Mouse (Mus musculus) stomach, postnatal 0 days (tissue): ENCODE results near the gene Tgfbr3. TPM values are rescaled to one million over a fixed set of nuclear protein-coding genes. Genes with fewer than 3 reads are reported as not detected.

Source experiments
- ATAC-seq: fragments of 200-750 bp; cut with Nextera tagmentation; 2 replicates; pipeline ENCODE4 v1.8.0; 2017; ENCODE audit not compliant: low FRiP score, low TSS enrichment
- DNase-seq: peaks from one replicate; pipeline ENCODE4 v3.0.0-alpha.2; 2016; ENCODE audit warnings: low spot score
- H3K27ac ChIP-seq: fragments of 300-500 bp; sonication (generic); replicated peaks from 2 replicates; pipeline ENCODE4 v1.5.1; 2014; ENCODE audit warnings: mild to moderate bottlenecking, control low read depth
- H3K27me3 ChIP-seq: fragments of 300-500 bp; sonication (generic); 2 replicates; pipeline ENCODE4 v1.6.1; 2014; ENCODE audit warnings: low read length; ENCODE audit not compliant: control insufficient read depth, insufficient read depth
- H3K36me3 ChIP-seq: fragments of 300-500 bp; sonication (generic); 2 replicates; pipeline ENCODE4 v1.6.1; 2014; ENCODE audit warnings: low read length, mixed read lengths; ENCODE audit not compliant: control insufficient read depth, insufficient read depth
- H3K4me1 ChIP-seq: fragments of 300-500 bp; sonication (generic); replicated peaks from 2 replicates; pipeline ENCODE4 v1.6.1; 2014; ENCODE audit warnings: antibody characterized with exemption; ENCODE audit not compliant: control insufficient read depth, insufficient read depth
- H3K4me2 ChIP-seq: fragments of 300-500 bp; sonication (generic); replicated peaks from 2 replicates; pipeline ENCODE4 v1.6.1; 2014; ENCODE audit warnings: low read depth, mild to moderate bottlenecking, control low read depth, moderate library complexity
- H3K4me3 ChIP-seq: fragments of 300-500 bp; sonication (generic); 2 replicates; pipeline ENCODE4 v1.5.1; 2014; ENCODE audit warnings: low read depth, low read length, control low read depth
- H3K9ac ChIP-seq: fragments of 300-500 bp; sonication (generic); 2 replicates; pipeline ENCODE4 v1.6.1; 2014; ENCODE audit warnings: mild to moderate bottlenecking, low read length, control low read depth, mixed read lengths
- H3K9me3 ChIP-seq: fragments of 300-500 bp; sonication (generic); 2 replicates; pipeline ENCODE4 v1.6.1; 2016; ENCODE audit warnings: low read length; ENCODE audit not compliant: control insufficient read depth
- CTCF ChIP-seq: IDR thresholded peaks from 2 replicates; pipeline ENCODE4 v1.5.1; 2016; ENCODE audit warnings: antibody characterized with exemption, low read depth, mild to moderate bottlenecking, moderate library complexity
- EP300 ChIP-seq: optimal IDR thresholded peaks from 2 replicates; pipeline ENCODE3; 2016; ENCODE audit warnings: antibody characterized with exemption
- WGBS: fragments of 180-500 bp; shearing (Covaris S2); extraction: QIAGEN DNeasy Blood & Tissue Kit; methylation state at CpG from one replicate; pipeline ENCODE4 v1.1.7; 2014; 5-methylcytosine and 5-hydroxymethylcytosine counted together
- polyA plus RNA-seq: library from polyadenylated mRNA; unstranded; fragments of >200 nt; fragmentation: Nextera tagmentation; extraction: Ambion mirVana; gene quantifications from 2 replicates; pipeline ENCODE4 v1.2.1, GENCODE M21; 2015

Gene Tgfbr3
- polyA plus RNA-seq, 1 experiment from 2014 or later: 10.6 TPM

GRCm38 (mm10) chr5:107182721-107183120 lies 106.7 kb downstream of the Tgfbr3 start:
- TF ChIP-seq EP300 (no peak), CTCF (no peak)
- Histone ChIP-seq H3K27me3 (no peaks in the 10 kb centered on the region), H3K4me2 (no peak overlapping the region), H3K9me3 (no peaks in the 10 kb centered on the region), H3K9ac (no peak overlapping the region), H3K27ac (no peak overlapping the region), H3K36me3 (no peaks in the 10 kb centered on the region), H3K4me3 (no peak overlapping the region), H3K4me1 (no peaks in the 10 kb centered on the region)
- ATAC-seq (no peak), DNase-seq (no peak)
- 90% methylated on average over 7 of the region's 7 CpGs for WGBS

DNA sequence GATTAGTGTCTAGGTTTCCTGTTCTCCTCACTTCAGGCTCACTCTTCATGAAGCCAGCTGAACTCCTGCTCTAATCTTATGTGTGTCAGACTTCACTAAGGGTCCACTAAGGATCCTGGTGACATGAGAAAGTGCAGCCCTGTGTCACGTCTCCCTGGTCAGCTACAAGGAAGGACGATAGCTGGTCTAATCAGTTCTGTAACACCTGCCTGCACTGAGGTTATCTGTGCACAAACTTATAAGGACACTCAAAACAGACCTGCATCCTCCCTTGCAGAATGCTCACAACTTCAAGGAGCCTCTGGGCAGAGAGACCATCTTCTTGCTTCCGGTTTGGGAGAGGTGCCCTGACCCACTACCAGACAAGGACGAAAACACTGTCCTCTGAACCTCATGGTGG lies 107.6 kb downstream of the Tgfbr3 start:
- no peak for ATAC-seq
- WGBS: 79% methylated on average over 4 of the region's 4 CpGs

GRCm38 (mm10) chr5:107179194-107179593 lies 110.2 kb downstream of the Tgfbr3 start:
- ATAC-seq (no peak), DNase-seq (no peak)
- H3K4me2 ChIP-seq: no peak overlapping the region
- H3K27ac ChIP-seq: no peak overlapping the region
- H3K4me1 ChIP-seq: no peaks in the 10 kb centered on the region
- no peaks in the 10 kb centered on the region for H3K9me3 ChIP-seq
- H3K4me3 ChIP-seq: no peak overlapping the region
- H3K27me3 ChIP-seq: no peaks in the 10 kb centered on the region
- TF ChIP-seq CTCF: no peak
- no peak for TF ChIP-seq EP300
- 72% methylated on average over 5 of the region's 5 CpGs for WGBS
- H3K9ac ChIP-seq: no peak overlapping the region
- no peaks in the 10 kb centered on the region for H3K36me3 ChIP-seq

More for the DNA sequence above, 107.6 kb downstream of the Tgfbr3 start:
- Histone ChIP-seq H3K4me3 (no peak overlapping the region), H3K4me2 (no peak overlapping the region), H3K27me3 (no peaks in the 10 kb centered on the region), H3K27ac (no peak overlapping the region), H3K36me3 (no peaks in the 10 kb centered on the region), H3K9me3 (no peaks in the 10 kb centered on the region), H3K4me1 (no peaks in the 10 kb centered on the region), H3K9ac (no peak overlapping the region)
- no peak for DNase-seq
- TF ChIP-seq CTCF (no peak), EP300 (no peak)

GRCm38 (mm10) chr5:107177791-107178190 lies 111.6 kb downstream of the Tgfbr3 start:
- TF ChIP-seq EP300 (no peak), CTCF (no peak)
- ATAC-seq (no peak), DNase-seq (no peak)
- Histone ChIP-seq H3K27me3 (no peaks in the 10 kb centered on the region), H3K27ac (no peak overlapping the region), H3K9ac (no peak overlapping the region), H3K9me3 (no peaks in the 10 kb centered on the region), H3K4me2 (no peak overlapping the region), H3K36me3 (no peaks in the 10 kb centered on the region), H3K4me1 (no peaks in the 10 kb centered on the region), H3K4me3 (no peak overlapping the region)
- WGBS: 30% methylated on average over 6 of the region's 6 CpGs

DNA sequence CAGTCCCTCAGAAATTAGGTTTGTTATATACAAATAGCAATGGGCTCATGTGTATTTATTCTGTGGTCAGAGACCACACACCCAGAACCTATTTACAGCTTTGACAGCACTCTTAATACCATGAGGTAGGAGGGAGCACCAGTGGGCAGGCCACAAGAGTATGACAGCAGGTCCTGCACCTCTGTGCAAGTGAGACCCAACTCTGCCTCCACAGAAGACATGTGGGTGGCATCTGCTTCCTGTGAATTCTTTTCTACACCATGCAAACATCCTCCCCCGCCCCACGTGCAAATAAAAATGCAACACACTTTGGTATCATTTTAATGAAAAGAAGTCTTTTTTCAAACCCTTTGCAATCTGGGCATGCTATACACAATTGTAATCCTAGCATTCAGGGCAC lies 112.2 kb downstream of the Tgfbr3 start:
- Histone ChIP-seq H3K9me3 (no peaks in the 10 kb centered on the region), H3K4me3 (no peak overlapping the region), H3K9ac (no peak overlapping the region), H3K4me1 (no peaks in the 10 kb centered on the region), H3K4me2 (no peak overlapping the region), H3K27me3 (no peaks in the 10 kb centered on the region), H3K36me3 (no peaks in the 10 kb centered on the region), H3K27ac (no peak overlapping the region)
- WGBS: 56% methylated on average over 2 of the region's 2 CpGs
- ATAC-seq (no peak), DNase-seq (no peak)
- TF ChIP-seq EP300 (no peak), CTCF (no peak)

DNA sequence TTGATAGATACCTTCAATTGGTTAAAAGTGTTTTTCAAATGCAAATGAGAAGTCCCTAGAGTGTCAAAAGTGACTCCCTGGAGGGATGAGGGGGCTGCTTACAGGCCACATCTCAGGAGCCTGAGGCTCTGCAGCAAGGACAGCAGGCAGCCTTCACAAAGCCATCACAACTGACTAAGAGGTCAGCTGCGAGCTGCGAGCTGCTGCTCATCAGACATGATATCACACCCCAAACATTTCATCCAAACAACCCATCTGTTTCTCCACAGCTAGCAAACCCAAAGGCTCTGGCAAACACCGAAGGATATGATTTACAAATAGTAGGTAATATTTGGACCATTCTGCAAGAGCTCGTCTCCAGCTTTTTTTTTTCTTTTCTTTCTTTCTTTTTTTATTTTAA lies 112.6 kb downstream of the Tgfbr3 start:
- H3K4me1 ChIP-seq: no peaks in the 10 kb centered on the region
- TF ChIP-seq EP300 (no peak), CTCF (no peak)
- no peak overlapping the region for H3K4me2 ChIP-seq
- no peak for DNase-seq
- no peaks in the 10 kb centered on the region for H3K36me3 ChIP-seq
- H3K9me3 ChIP-seq: no peaks in the 10 kb centered on the region
- ATAC-seq: no peak; the same call in 1 of the 2 replicates
- no peak overlapping the region for H3K9ac ChIP-seq
- H3K4me3 ChIP-seq: no peak overlapping the region
- H3K27ac ChIP-seq: no peak overlapping the region
- WGBS: 40% methylated on average over 4 of the region's 4 CpGs
- H3K27me3 ChIP-seq: no peaks in the 10 kb centered on the region
